Mouse (Mus musculus) 416B (cell line): ENCODE results near the gene Tent5c.

Source experiments
- DNase-seq: peaks from one replicate; pipeline ENCODE4 v3.0.0; 2011; ENCODE audit warnings: low read depth

The Tent5c gene

DNA sequence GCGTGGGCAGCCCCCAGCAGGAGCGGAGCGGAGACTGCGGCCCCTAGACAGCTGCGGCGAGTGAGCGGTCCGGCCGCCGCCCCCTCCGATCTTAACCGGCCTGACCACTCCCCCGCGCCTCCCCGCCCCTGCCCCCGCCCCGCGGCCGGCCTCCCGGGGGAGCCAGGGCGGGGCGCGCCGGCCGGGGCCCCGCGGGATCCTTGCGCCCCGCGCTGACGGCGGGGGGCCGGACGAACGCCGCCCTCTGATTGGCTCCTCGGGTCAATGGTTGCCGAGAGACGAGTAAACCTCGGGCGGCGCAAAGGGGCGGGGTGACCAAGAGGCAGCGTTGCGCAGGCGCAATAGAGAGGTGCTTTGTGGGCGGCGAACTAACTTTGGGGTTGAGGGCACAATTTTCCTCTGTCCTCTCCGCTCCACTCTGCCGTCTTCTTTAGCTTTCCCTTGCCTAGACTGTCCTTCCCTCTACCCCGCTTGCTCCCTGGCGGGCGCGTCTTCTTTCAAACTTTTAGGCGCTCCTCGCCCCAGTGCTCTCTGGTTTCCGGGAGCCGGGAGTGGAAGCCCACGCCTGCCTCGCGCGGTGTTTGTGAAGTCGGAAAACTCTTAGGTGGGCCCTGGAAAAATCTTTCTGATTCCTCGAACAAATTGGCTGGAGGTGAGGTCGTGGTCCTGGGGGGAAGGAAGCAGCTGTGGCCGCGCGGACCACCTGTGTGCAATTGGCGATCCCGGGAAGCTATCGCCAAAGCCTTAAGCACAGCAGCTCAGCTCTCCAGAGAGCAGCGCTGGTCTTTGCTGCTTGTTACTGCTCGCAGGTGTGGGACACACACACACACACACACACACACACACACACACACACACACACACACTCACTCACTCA is at the start of gene Tent5c:
Gene Tent5c (minus strand): TSS at position 192 of the 877 bp plus-strand sequence.
- DNase-seq: no peak

DNA sequence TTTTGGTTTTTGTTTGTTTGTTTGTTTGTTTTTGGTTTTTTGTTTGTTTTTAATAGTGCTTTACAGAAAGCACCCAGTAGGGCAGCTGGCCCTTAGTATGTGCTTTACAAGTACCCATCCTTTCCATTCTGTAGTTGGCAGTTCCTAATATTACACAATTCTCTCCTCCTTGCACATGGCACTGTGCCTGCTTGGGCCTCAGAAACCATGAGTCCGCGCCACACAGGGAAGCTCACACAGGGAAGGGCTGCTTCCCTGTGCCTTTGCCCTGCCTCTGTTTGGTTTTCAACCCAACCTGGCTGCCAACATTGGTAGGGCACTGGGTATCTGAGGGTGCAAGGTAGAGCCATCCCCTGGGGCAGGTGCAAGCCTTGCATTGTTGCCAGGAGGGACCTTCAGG is 47.6 kb upstream of the Tent5c start:
- DNase-seq: no peak

DNA sequence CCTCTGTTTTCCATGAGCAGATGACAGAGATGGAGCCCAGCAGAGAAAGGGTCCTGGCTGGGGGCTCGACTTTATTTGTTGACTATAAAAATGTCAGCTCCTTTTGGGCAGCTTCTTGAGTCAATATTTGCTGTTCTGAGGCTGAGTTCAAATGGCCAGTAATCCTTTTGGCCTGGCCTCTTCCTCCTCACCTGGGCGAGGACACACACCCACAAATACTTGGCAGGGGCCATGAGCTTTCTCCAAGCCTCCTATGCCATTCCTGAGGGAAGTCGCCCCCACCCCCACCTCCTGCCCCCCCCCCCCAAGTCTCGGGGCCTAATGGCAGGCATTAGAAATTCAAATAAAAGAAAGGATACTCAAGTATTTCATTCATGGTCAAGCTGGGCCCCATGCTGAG is 46.8 kb upstream of the Tent5c start:
- DNase-seq: no peak

DNA sequence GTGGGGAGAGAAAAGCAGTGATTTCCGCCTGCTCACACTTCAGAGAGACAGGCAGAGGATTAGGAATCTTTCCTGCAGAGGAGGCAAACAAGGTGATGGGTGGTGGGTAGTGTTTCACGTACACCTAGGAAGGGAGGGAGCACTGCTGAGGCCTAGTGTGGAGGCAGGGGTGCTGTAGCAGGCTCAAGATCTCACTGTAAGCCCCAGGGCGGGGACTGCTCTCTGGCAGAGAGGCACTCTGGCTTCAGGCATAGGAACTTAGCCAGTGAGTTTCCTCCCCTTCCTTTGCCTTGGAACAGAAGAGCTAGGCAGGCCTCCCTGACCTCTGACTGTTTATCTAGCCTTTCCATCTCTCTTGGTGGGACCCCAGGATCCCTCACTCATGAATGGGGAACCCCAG is 46.2 kb upstream of the Tent5c start:
- no peak for DNase-seq

DNA sequence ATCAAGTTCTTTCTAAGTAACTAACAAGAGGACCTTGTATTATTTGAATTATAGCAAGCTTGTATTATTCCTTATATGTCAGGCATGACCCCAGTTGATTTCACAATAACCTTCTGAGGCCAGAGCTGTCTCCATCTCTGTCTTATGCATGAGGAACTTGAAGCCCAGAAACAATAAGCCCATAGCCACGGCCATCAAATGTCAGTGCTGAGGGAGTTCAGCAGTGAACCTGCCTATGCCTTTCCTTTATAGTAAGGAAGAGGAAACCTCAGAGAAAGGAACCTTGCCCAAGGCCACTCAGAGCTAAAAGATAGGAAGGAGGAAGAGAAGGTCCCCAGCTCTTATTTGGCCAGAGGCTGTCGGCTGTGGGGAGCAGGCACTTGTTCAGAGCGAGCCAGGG is 45.3 kb upstream of the Tent5c start:
- no peak for DNase-seq

DNA sequence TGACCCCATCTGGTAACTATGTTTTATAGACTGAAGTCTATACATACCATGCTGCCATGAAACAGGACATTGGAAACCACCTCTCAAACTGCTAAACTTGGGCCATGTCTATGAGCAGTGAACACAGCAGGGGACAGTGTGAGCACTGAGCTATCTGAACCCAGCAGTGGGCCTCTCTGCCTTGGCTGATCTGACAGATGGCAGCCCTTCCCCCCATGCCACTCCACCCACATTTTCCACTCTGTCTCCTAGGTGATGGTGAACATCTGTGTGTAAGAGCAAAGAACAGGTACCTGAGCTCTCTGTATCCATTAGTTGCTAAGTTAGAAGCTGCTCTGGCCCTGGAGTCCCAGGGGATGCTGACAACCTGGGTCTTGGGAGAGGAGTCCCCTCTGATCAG is 44.3 kb upstream of the Tent5c start:
- no peak for DNase-seq

DNA sequence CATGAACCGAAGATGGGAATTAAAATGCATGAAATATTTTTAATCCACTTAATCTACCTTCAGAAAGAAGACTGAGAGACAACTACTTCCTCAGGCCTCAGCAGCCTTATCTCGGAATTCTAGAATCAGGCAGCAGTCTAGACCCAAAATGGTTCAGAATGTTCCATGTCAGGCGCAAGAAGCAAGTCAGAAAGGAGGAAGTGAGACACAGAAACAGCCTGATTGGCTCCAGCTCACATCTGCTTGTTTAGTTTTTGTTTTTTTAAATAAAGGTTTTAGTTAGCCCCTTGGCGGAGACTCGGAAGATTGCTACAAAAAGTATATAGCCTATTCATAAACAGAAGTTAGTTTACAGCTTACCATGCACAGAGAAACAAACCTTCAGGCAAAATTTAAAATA is 41.8 kb upstream of the Tent5c start:
- no peak for DNase-seq

DNA sequence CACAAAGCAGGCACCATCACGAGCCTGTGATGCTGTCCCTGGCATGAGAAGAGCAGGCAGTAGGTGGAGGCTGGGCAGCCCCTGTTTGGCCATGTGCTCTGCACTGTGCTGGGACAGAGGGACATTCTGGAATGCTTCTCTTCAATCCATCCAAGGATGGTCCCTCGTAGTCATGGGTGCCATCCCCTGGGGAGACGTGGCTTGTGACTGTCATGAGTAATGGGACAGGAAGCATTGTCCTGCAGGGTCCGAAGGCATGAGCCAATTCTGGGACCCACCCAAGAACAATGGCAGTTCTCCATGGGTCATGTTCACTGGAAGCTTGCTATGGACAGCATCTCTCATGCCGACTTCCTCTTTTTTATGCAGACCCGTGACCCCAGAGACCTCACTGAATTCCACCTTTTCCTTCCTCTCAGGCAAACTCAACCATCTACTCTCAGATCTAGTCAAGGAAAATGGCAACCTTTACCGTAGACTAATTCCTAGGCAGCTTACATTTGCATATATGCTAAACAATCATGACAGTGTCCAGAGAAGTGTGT is 41.2 kb upstream of the Tent5c start:
- no peak for DNase-seq

DNA sequence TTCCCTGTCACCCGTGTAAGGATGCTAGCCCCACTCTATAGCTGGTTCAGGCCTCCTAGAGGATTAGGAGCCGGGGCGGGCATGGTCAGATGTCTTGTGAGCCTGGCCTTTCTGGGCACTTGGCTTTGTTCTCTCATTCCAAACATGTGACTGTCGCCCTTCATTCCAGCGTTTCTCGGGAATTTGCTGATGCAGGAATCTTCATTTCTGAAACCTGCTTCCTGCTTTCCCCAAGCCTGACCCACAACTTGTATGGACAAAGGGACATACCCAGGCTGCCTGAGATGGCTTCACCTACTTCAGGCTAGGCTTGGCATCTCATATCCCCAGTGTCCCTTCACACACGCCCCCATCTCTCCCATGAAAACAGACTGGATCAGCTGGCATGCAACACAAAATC is 33.5 kb upstream of the Tent5c start:
- no peak for DNase-seq

DNA sequence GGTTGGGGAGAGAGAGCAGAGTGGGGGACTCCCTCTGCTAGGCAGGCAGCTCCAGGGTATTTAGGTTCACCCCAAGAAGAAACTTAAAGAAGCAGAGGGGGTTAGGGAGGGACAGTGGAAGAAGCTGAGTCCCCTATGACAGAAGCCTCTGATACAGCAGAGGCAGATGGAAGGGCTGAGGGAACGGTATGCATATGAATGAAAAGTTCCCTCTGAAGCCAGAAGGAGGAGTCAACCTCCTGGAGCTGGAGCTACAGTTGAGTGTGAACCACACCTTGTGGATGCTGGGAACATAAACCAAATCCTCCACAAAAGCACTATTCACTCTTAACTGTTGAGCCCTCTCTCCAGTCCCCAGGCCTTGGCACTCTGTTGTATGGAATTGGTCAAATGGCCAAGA is 32.5 kb upstream of the Tent5c start:
- no peak for DNase-seq

DNA sequence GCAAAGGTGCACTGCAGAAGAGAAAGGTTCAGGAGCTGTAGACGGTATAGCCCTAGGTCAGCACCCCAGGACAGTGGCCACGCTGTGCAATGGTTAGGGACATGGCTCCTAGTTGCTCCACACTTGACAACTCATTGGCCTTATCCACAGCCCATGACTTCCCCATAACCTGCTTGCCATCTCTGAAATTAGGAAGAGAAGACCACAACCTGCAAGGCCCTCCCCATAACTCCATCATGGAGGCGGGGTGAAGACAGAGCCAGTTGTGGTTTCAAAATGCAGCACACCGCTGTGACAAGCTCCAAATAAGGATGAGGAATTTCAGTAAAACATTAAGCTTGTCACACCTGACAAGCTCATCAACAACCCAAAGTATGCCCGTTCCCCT is 26.6 kb upstream of the Tent5c start:
- no peak for DNase-seq

DNA sequence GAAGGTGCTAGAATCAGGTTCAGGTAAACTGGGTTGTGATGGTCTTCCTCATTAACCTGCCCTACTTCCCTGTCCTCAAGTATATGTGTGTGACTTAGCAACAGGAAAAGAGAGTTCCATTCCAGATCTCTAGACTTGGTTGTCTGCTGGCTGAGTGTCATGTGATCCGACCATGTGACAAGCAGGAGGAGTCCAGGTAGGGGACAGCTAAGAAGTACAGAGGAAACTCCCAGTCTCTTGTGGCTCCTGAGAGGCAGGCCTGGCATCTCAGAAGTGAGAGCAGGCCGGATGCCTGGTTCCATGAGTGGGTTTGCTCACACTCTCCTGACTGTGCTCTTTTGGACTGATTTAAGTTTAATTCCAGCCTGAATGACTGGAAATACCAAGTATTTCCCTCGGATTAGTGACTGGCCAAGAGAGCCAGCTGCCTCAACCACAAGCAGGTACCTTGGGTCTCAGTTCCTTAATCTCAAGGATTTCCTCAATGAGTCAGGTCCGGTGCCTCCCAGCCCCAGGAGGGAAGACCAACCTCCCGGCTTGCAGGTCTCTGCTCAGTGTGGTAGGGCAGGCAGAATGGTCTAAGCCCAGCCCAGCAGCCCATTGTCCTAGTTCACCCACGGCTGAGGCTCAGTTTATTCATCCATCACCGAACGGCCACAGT is 26.1 kb upstream of the Tent5c start:
- peak; percentile 29 for DNase-seq

DNA sequence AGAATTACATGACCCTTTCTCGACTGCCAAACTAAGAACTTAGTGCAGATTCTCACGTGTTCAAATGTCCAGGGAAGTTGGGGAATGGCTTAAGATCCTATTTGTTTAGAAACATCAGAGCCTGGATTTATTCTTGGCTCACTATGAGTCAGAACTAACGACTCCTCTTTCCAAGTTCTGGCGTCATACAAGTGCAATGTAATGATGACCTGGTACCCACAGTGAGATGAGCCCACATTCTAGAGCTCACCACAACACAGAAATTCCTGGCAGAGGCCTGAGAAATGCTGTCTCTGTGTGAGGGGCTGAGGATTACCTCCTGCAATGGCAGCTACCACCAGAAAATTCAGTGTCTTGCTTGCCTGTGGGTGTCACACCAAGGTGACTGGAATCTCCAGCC is 18.1 kb upstream of the Tent5c start:
- no peak for DNase-seq

DNA sequence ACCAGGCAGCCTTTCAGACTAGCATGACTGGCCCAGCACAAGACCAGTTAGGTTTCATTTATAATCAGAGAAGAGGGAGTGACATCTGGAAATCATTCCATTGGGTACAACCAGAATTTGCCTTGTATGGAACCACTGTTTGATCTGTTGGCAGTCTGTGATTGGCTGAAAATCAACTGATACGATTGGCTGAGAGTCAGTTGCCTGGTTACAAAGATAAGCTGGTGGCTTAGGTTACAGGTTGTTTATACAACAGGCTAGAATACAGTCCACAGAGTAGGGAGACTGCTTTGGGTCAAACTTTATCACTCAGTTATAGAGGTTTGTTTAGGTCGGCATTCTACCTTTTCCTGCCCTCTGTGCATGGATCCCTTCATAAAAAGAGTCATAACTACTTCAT is 17.6 kb upstream of the Tent5c start:
- no peak for DNase-seq

DNA sequence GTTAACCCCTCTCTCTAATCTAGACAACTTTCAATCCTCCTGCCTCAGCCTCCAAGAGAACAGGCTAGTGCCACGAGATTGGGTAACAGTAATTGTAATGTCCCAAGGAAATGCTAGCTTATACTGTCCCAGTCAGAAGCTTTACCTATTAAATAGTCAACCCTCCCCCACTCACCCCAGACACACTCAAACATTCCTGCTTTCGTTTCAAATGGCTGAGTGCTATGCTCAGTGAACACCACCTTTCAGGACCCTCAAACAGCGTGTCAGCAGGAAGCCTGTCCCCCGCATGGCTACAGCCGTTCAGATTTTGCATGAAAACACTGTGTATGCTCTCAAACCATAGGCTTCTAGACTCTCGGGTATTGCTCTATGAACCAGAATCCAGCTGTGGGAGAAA is 14.8 kb upstream of the Tent5c start:
- DNase-seq: no peak

DNA sequence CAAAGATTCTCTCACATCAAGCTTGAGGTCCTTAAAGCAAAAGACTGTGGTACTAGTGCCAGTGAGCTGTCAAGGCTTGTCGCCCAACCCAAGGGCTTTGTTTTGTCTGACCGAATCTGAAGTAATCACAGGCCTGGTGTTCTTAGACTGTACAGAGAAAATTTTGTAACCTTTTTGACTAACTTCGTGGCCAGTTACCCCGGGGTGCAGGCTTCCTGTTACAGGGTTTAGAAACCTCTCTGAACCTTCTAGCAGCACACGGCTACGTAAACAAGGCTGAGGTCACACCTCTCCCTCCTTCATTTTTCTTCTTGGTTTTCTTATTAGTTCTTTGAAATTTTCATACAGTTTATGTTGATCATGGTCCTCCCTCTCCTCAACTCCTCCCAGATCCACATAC is 13.4 kb upstream of the Tent5c start:
- DNase-seq: peak; percentile 6

DNA sequence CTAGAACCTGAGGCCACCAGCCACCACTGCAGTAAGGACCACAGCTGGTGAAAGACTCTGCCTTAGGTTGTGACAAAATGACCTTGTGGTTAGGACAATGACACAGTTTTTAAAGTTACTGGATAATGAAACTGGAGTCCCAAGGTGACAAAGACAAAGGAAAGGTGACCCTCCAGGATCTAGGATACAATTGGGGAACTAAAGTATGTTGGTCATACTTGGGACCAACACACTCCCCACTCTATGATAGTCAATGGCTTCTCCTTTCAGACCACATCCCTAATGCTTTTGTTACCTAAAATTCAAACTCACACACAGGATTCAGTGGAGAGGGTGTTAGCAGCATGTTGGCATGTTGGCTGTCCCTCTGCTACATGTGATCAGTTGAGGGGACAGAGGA is 12.8 kb upstream of the Tent5c start:
- no peak for DNase-seq

DNA sequence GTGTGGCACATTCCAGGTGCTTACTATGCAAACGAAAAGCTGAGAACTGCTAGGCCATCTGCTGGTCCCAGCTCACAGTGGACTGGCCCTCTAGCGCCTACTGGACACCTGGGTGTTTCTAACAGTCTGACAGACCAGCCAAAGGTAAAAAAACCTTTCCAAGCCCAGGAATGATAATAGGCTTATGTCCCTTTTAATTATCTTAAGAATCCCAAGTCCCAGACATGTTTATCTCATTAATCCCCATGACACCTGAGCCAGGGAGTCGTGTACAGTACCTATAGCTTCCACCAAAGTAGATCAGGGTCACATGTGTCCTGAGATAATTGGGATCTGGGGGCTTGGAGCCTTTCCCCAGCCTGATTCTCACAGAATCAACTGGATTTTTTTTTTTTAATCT is 7.0 kb upstream of the Tent5c start:
- no peak for DNase-seq

DNA sequence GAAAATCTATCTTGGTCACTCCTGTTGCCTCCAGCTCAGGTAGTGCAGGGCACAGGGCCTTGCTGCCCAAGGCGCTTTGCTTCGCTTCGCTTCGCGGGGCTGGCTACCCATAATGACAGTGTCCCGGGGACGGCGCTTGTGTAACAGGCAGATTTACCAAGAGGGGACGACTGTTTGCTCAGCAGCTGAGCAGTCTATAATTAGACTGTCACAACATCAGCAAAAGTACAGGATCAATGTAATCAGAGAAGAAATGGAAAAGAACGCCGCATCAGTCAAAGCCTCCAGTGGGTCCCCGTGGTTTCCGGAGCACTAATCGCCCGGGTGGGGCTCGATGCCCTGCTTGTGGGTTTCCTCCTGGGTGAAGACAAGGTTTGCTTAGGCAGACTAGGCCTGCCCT is 6.3 kb upstream of the Tent5c start:
- no peak for DNase-seq

DNA sequence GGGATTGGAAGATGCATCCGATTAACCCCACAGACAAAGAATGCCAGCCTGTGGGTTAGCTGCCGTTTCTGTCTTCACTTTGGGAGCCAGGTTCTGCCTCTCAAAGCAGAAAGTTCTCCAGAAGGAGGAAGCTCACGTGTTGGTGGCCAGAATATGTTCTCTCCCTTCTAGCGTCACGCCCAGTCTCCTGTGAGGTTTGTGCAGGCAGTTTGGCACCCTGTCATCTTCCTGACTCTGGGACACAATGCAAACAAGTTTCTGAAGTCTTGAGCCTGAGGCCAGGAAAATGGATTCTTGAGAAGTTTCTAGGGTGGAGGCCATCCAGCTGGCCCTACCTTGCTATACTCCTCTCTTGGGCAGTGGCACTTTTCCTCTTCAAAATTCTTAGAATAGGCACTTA is 5.8 kb upstream of the Tent5c start:
- DNase-seq: no peak

DNA sequence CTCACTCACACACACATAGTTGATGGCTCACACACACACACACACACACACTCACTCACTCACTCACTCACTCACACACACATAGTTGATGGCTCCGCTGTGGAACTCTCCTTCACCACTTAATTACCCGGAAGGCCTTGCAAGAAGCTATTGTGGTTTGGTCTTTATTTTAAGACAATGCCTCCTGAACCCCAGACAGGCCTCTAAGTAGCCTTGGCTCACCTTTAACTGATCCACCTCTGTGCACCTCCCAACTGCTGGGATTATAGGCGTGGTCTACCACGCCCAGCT is 831 bp upstream of the Tent5c start:
- no peak for DNase-seq

DNA sequence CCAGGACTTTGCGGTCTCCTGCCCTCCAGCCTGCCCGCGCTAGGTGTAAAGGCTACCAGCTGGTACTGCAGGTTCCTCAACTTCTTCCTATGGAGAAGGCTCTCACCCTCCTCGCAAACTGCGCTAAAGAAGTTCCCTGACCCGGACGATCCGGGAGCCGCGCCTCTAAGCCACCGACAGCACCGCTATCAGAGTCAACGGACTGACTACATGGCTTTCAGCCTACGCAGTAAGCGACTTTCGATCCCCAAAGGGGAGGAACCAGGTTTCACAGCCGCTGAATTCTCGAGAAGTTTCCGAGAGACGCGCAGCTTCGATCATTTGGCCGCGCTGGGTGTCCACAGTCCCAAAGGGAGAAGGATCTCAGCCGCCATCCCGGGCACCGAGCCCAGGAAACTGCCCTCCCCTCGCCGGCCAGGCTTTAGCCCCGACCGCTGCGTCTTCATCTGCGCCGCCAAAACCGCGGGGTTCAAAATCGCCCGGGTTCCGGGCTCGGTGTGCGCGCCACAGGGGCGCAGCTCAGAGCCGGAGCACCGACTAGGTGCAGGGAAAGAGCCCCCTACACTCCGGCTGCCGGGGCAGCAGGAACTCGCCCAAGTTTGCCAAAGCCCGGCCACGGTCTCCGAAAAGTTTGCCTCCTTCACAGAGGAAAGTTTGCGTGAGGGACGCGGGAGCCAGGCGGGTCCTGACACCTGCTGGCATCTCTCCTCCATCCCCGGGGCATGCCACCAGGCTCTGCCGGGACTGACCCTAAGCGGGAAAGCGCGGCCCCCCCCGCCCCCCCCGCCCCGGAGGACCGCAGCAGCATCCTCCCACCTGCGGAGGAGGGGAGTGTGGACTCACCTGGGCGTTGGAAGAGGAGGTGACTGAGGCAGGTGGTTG is 632 bp downstream of the Tent5c start:
- DNase-seq: no peak

DNA sequence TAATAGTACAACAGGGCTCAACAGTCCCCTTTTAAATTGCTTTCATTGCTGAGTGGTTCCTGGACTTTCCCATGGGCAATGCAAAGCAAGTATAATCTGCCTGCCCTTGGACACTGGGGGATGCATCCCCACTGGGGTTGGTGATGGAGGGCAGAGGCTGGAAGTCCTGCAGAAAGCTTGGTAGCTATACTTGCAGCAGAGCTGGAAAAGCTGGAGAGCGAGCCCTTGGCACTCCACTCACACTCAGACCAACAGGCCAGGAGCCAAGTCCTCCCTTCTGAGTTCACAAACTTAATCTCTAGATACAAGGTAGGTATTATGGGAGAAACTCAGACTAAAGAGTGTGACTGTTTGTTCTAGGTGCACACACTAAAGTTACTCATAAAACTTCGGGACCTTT is 2.1 kb downstream of the Tent5c start:
- DNase-seq: no peak
